In genomic region chr11:53351224-53351942, GRCm38 (mm10) we compare ENCODE assay signal across 8 mouse cellular contexts. TPM values are rescaled to one million over a fixed set of nuclear protein-coding genes. Genes with fewer than 3 reads are reported as not detected.
DNase-seq lines count a peak whose midpoint lies in the region; ATAC-seq and TF ChIP-seq lines count a peak whose summit lies in the region.

No protein-coding gene starts in this region.

- no peaks in the 10 kb centered on the region for H3K4me1 ChIP-seq in embryonic facial prominence, embryonic 15.5 days
- peaks cover 22% of the 10 kb centered on the region for H3K4me1 ChIP-seq in heart, embryonic 13.5 days
- 0 out of 2 replicates have a peak, but pooled peaks cover 7% of the 10 kb centered on the region for H3K4me1 ChIP-seq in kidney, postnatal 0 days (replicated peaks; ENCODE audit: insufficient read depth, low read length)
- H3K4me1 ChIP-seq in liver, embryonic 13.5 days (replicated peaks): peaks cover 35% of the 10 kb centered on the region
- H3K4me1 ChIP-seq in stomach, embryonic 15.5 days: no peaks in the 10 kb centered on the region; the same call in 1 of the 2 replicates

- H3K4me3 ChIP-seq in embryonic facial prominence, embryonic 15.5 days (replicated peaks): peak overlapping the region; percentile 93
- H3K4me3 ChIP-seq in heart, embryonic 13.5 days: peak overlapping the region; percentile 95
- peak overlapping the region; percentile 83 for H3K4me3 ChIP-seq in kidney, postnatal 0 days (replicated peaks; ENCODE audit: low read depth, low read length)
- H3K4me3 ChIP-seq in liver, embryonic 13.5 days (replicated peaks): peak overlapping the region; percentile 89
- H3K4me3 ChIP-seq in stomach, embryonic 15.5 days (replicated peaks): peak overlapping the region; percentile 96

- no peak for TF ChIP-seq CTCF in kidney, postnatal 0 days (IDR thresholded peaks at IDR 0.05; ENCODE audit: low read depth)

- H3K9me3 ChIP-seq in embryonic facial prominence, embryonic 15.5 days (replicated peaks): no peaks in the 10 kb centered on the region
- H3K9me3 ChIP-seq in heart, embryonic 13.5 days: no peaks in the 10 kb centered on the region
- no peaks in the 10 kb centered on the region for H3K9me3 ChIP-seq in kidney, postnatal 0 days (replicated peaks; ENCODE audit: low read length)
- H3K9me3 ChIP-seq in liver, embryonic 13.5 days (replicated peaks): no peaks in the 10 kb centered on the region
- no peaks in the 10 kb centered on the region for H3K9me3 ChIP-seq in stomach, embryonic 15.5 days

- H3K27ac ChIP-seq in embryonic facial prominence, embryonic 15.5 days (replicated peaks): peak overlapping the region; percentile 99
- H3K27ac ChIP-seq in heart, embryonic 13.5 days (replicated peaks): peak overlapping the region; percentile 99
- H3K27ac ChIP-seq in kidney, postnatal 0 days: peak overlapping the region; percentile 99
- H3K27ac ChIP-seq in liver, embryonic 13.5 days: peak overlapping the region; percentile 94
- peak overlapping the region; percentile 97 for H3K27ac ChIP-seq in stomach, embryonic 15.5 days

- ATAC-seq in embryonic facial prominence, embryonic 15.5 days (ENCODE audit: insufficient number of reproducible peaks, low FRiP score, low TSS enrichment, low read depth): no peak
- no peak for ATAC-seq in heart, embryonic 13.5 days (ENCODE audit: extremely low read depth, insufficient number of reproducible peaks, low FRiP score, low TSS enrichment)
- ATAC-seq in kidney, postnatal 0 days (replicated peaks; ENCODE audit: low FRiP score, low read depth): no peak
- no peak for ATAC-seq in liver, embryonic 13.5 days (ENCODE audit: low read depth)
- ATAC-seq in stomach, embryonic 15.5 days (ENCODE audit: insufficient read depth, low FRiP score, low read depth): no peak

- DNase-seq in A20 (ENCODE audit: low read depth, low spot score): peak; percentile 83
- DNase-seq in adrenal gland, postnatal 25 days: peak; percentile 42
- peak; percentile 82 for DNase-seq in kidney, postnatal 0 days (ENCODE audit: low spot score)
- peak; percentile 44 for DNase-seq in liver, embryonic 13.5 days
- peak; percentile 48 to 56 for DNase-seq in natural killer cell, adult 2 months (ENCODE audit: low spot score in 2 of 2)

- under 1% methylated on average over 35 of the region's 35 CpGs for WGBS in embryonic facial prominence, embryonic 15.5 days
- WGBS in heart, embryonic 13.5 days: under 1% methylated on average over 35 of the region's 35 CpGs
- WGBS in kidney, postnatal 0 days: under 1% methylated on average over 35 of the region's 35 CpGs
- under 1% methylated on average over 35 of the region's 35 CpGs for WGBS in liver, embryonic 13.5 days (ENCODE audit: insufficient replicate concordance)
- under 1% methylated on average over 33 of the region's 35 CpGs for WGBS in stomach, embryonic 15.5 days

- H3K9ac ChIP-seq in embryonic facial prominence, embryonic 15.5 days: peak overlapping the region; percentile 96
- peak overlapping the region; percentile 99 for H3K9ac ChIP-seq in heart, embryonic 13.5 days
- peak overlapping the region; percentile 99 for H3K9ac ChIP-seq in kidney, postnatal 0 days (ENCODE audit: low read depth, low read length)
- H3K9ac ChIP-seq in liver, embryonic 13.5 days: peak overlapping the region; percentile 94
- H3K9ac ChIP-seq in stomach, embryonic 15.5 days: peak overlapping the region; percentile 99

- no peaks in the 10 kb centered on the region for H3K27me3 ChIP-seq in embryonic facial prominence, embryonic 15.5 days
- no peaks in the 10 kb centered on the region for H3K27me3 ChIP-seq in heart, embryonic 13.5 days (replicated peaks)
- H3K27me3 ChIP-seq in kidney, postnatal 0 days (ENCODE audit: insufficient read depth, low read length): no peaks in the 10 kb centered on the region
- peaks cover 4% of the 10 kb centered on the region for H3K27me3 ChIP-seq in liver, embryonic 13.5 days
- H3K27me3 ChIP-seq in stomach, embryonic 15.5 days (replicated peaks): no peaks in the 10 kb centered on the region

- H3K36me3 ChIP-seq in embryonic facial prominence, embryonic 15.5 days: peaks cover 3% of the 10 kb centered on the region; the same call in 1 of the 2 replicates
- H3K36me3 ChIP-seq in heart, embryonic 13.5 days: peaks cover 16% of the 10 kb centered on the region
- no peaks in the 10 kb centered on the region for H3K36me3 ChIP-seq in kidney, postnatal 0 days (ENCODE audit: insufficient read depth, low read length)
- H3K36me3 ChIP-seq in liver, embryonic 13.5 days: no peaks in the 10 kb centered on the region
- H3K36me3 ChIP-seq in stomach, embryonic 15.5 days: no peaks in the 10 kb centered on the region

- peak overlapping the region; percentile 71 for H3K4me2 ChIP-seq in embryonic facial prominence, embryonic 15.5 days (replicated peaks)
- peak overlapping the region; percentile 92 for H3K4me2 ChIP-seq in heart, embryonic 13.5 days
- peak overlapping the region; percentile 95 for H3K4me2 ChIP-seq in kidney, postnatal 0 days (ENCODE audit: low read length)
- H3K4me2 ChIP-seq in liver, embryonic 13.5 days: peak overlapping the region; percentile 92
- peak overlapping the region; percentile 88 for H3K4me2 ChIP-seq in stomach, embryonic 15.5 days

RNA-seq across cellular contexts. Expression of gene Aff4, which starts 0.8 kb away (rescaled TPM):
- 156 and 173 TPM in 2 replicates for total RNA-seq in adrenal gland, postnatal 25 days (2021)
- 43.1 and 50.3 TPM in 2 replicates for polyA plus RNA-seq in embryonic facial prominence, embryonic 15.5 days (2015; fragmentation: Nextera tagmentation; extraction: Ambion mirVana)
- polyA plus RNA-seq in heart, embryonic 13.5 days (2015; fragmentation: Nextera tagmentation; extraction: Ambion mirVana): 31.2 and 38.7 TPM in 2 replicates
- polyA plus RNA-seq in kidney, postnatal 0 days (2015; fragmentation: Nextera tagmentation; extraction: Ambion mirVana): 33.9 and 34.5 TPM in 2 replicates
- polyA plus RNA-seq in liver, embryonic 13.5 days (2015; fragmentation: Nextera tagmentation; extraction: Ambion mirVana): 6.5 and 9.4 TPM in 2 replicates
- 44.9 and 54.6 TPM in 2 replicates for polyA plus RNA-seq in stomach, embryonic 15.5 days (2015; fragmentation: Nextera tagmentation; extraction: Ambion mirVana)

RNA-seq across cellular contexts. Expression of gene Zcchc10, which starts 26.9 kb away (rescaled TPM):
- 12.7 and 14.2 TPM in 2 replicates for total RNA-seq in adrenal gland, postnatal 25 days (2021)
- 16.3 and 16.7 TPM in 2 replicates for polyA plus RNA-seq in embryonic facial prominence, embryonic 15.5 days (2015; fragmentation: Nextera tagmentation; extraction: Ambion mirVana)
- polyA plus RNA-seq in heart, embryonic 13.5 days (2015; fragmentation: Nextera tagmentation; extraction: Ambion mirVana): 13.6 and 15.8 TPM in 2 replicates
- polyA plus RNA-seq in kidney, postnatal 0 days (2015; fragmentation: Nextera tagmentation; extraction: Ambion mirVana): 21.1 and 25.3 TPM in 2 replicates
- polyA plus RNA-seq in liver, embryonic 13.5 days (2015; fragmentation: Nextera tagmentation; extraction: Ambion mirVana): 15.1 and 18.9 TPM in 2 replicates
- polyA plus RNA-seq in stomach, embryonic 15.5 days (2015; fragmentation: Nextera tagmentation; extraction: Ambion mirVana): 17.4 and 18.1 TPM in 2 replicates

RNA-seq across cellular contexts. Expression of gene Hspa4, which starts 51.1 kb away (rescaled TPM):
- 179 and 185 TPM in 2 replicates for total RNA-seq in adrenal gland, postnatal 25 days (2021)
- polyA plus RNA-seq in embryonic facial prominence, embryonic 15.5 days (2015; fragmentation: Nextera tagmentation; extraction: Ambion mirVana): 63.9 and 71.9 TPM in 2 replicates
- 61.3 and 63.2 TPM in 2 replicates for polyA plus RNA-seq in heart, embryonic 13.5 days (2015; fragmentation: Nextera tagmentation; extraction: Ambion mirVana)
- polyA plus RNA-seq in kidney, postnatal 0 days (2015; fragmentation: Nextera tagmentation; extraction: Ambion mirVana): 79.8 and 84.5 TPM in 2 replicates
- 67.8 and 84.7 TPM in 2 replicates for polyA plus RNA-seq in liver, embryonic 13.5 days (2015; fragmentation: Nextera tagmentation; extraction: Ambion mirVana)
- polyA plus RNA-seq in stomach, embryonic 15.5 days (2015; fragmentation: Nextera tagmentation; extraction: Ambion mirVana): 93.4 and 96.0 TPM in 2 replicates
